Mouse (Mus musculus) heart, embryonic 12.5 days (tissue): ENCODE measurements around the gene Vps8. TPM values are rescaled to one million over a fixed set of nuclear protein-coding genes. Genes with fewer than 3 reads are reported as not detected.

Experiments used
- ATAC-seq: fragments of 200-750 bp; cut with Nextera tagmentation; 2 replicates; pipeline ENCODE4 v1.8.0; 2017; ENCODE audit warnings: moderate TSS enrichment, moderate library complexity; ENCODE audit not compliant: insufficient number of reproducible peaks, low FRiP score
- H3K27ac ChIP-seq: fragments of 300-500 bp; sonication (generic); 2 replicates; pipeline ENCODE4 v1.5.1; 2016; ENCODE audit warnings: mild to moderate bottlenecking, moderate library complexity; ENCODE audit not compliant: poor library complexity, severe bottlenecking
- H3K27me3 ChIP-seq: fragments of 300-500 bp; sonication (generic); replicated peaks from 2 replicates; pipeline ENCODE4 v1.6.1; 2016; ENCODE audit warnings: mild to moderate bottlenecking, moderate library complexity
- H3K36me3 ChIP-seq: fragments of 300-500 bp; sonication (generic); 2 replicates; pipeline ENCODE4 v1.6.1; 2016; ENCODE audit warnings: mild to moderate bottlenecking, moderate library complexity
- H3K4me1 ChIP-seq: fragments of 300-500 bp; sonication (generic); replicated peaks from 2 replicates; pipeline ENCODE4 v1.6.1; 2016; ENCODE audit warnings: mild to moderate bottlenecking
- H3K4me2 ChIP-seq: fragments of 300-500 bp; sonication (generic); 2 replicates; pipeline ENCODE4 v1.6.1; 2016; ENCODE audit warnings: mild to moderate bottlenecking, moderate library complexity
- H3K4me3 ChIP-seq: fragments of 300-500 bp; sonication (generic); 2 replicates; pipeline ENCODE4 v1.5.1; 2016; ENCODE audit warnings: mild to moderate bottlenecking
- H3K9ac ChIP-seq: fragments of 300-500 bp; sonication (generic); 2 replicates; pipeline ENCODE4 v1.6.1; 2016; ENCODE audit warnings: mild to moderate bottlenecking, moderate library complexity
- H3K9me3 ChIP-seq: fragments of 300-500 bp; sonication (generic); replicated peaks from 2 replicates; pipeline ENCODE4 v1.6.1; 2016; ENCODE audit warnings: mild to moderate bottlenecking, moderate library complexity
- WGBS: fragments of 180-500 bp; shearing (Covaris S2); methylation state at CpG from one replicate; pipeline ENCODE4 v1.1.7; 2016; 5-methylcytosine and 5-hydroxymethylcytosine counted together
- polyA plus RNA-seq: library from polyadenylated mRNA; unstranded; fragments of >200 nt; fragmentation: Nextera tagmentation; extraction: Ambion mirVana; gene quantifications from 2 replicates; pipeline ENCODE4 v1.2.1, GENCODE M21; 2016

The Vps8 gene
- polyA plus RNA-seq, 1 experiment from 2014 or later, result 29.2 TPM

- 93% methylated on average over 5 of the region's 5 CpGs for WGBS
- no peak overlapping the region for H3K4me2 ChIP-seq
- no peak overlapping the region for H3K27ac ChIP-seq
- H3K4me1 ChIP-seq, result peaks cover 59% of the 10 kb centered on the region
- peaks cover 9% of the 10 kb centered on the region for H3K9me3 ChIP-seq
- no peak for ATAC-seq
- H3K4me3 ChIP-seq, result no peak overlapping the region
- H3K36me3 ChIP-seq, result peaks cover 21% of the 10 kb centered on the region
- H3K9ac ChIP-seq, result no peak overlapping the region
- H3K27me3 ChIP-seq, result no peaks in the 10 kb centered on the region
These were observed 220.0 kb downstream of the Vps8 start for GRCm38 (mm10) chr16:21642906-21643305.

- no peak overlapping the region for H3K4me3 ChIP-seq
- 83% methylated on average over 2 of the region's 2 CpGs for WGBS
- H3K36me3 ChIP-seq, result peaks cover 25% of the 10 kb centered on the region
- H3K4me1 ChIP-seq, result peaks cover 59% of the 10 kb centered on the region
- no peak for ATAC-seq
- peak overlapping the region; percentile 17 for H3K4me2 ChIP-seq
- no peak overlapping the region for H3K27ac ChIP-seq
- H3K9ac ChIP-seq, result no peak overlapping the region
- peaks cover 9% of the 10 kb centered on the region for H3K9me3 ChIP-seq
- no peaks in the 10 kb centered on the region for H3K27me3 ChIP-seq
These were observed 220.7 kb downstream of the Vps8 start for GRCm38 (mm10) chr16:21643621-21644041.

GRCm38 (mm10) chr16:21644066-21644561, 221.2 kb downstream of the Vps8 start:
- peak; percentile 52; the same call in 1 of the 2 replicates for ATAC-seq
- H3K4me2 ChIP-seq, result peak overlapping the region; percentile 17
- peaks cover 59% of the 10 kb centered on the region for H3K4me1 ChIP-seq
- WGBS, result 34% methylated on average over 17 of the region's 17 CpGs
- H3K36me3 ChIP-seq, result peaks cover 25% of the 10 kb centered on the region
- H3K4me3 ChIP-seq, result no peak overlapping the region
- peaks cover 9% of the 10 kb centered on the region for H3K9me3 ChIP-seq
- no peak overlapping the region for H3K9ac ChIP-seq
- no peak overlapping the region for H3K27ac ChIP-seq
- no peaks in the 10 kb centered on the region for H3K27me3 ChIP-seq

- H3K36me3 ChIP-seq, result peaks cover 25% of the 10 kb centered on the region
- H3K4me3 ChIP-seq, result no peak overlapping the region
- H3K27ac ChIP-seq, result no peak overlapping the region
- H3K9ac ChIP-seq, result no peak overlapping the region
- no peaks in the 10 kb centered on the region for H3K27me3 ChIP-seq
- H3K4me2 ChIP-seq, result 0 out of 2 replicates have a peak overlapping the region, but pooled peaks have one; percentile 17
- H3K4me1 ChIP-seq, result peaks cover 59% of the 10 kb centered on the region
- ATAC-seq, result no peak
- 78% methylated on average over 3 of the region's 3 CpGs for WGBS
- peaks cover 9% of the 10 kb centered on the region for H3K9me3 ChIP-seq
These were observed 221.7 kb downstream of the Vps8 start for GRCm38 (mm10) chr16:21644574-21644973.

GRCm38 (mm10) chr16:21645915-21646314, 223.0 kb downstream of the Vps8 start:
- no peak overlapping the region for H3K27ac ChIP-seq
- peaks cover 56% of the 10 kb centered on the region for H3K4me1 ChIP-seq

GRCm38 (mm10) chr16:21646496-21646895, 223.6 kb downstream of the Vps8 start:
- H3K9ac ChIP-seq, result no peak overlapping the region
- H3K4me3 ChIP-seq, result no peak overlapping the region
- no peak for ATAC-seq
- no peaks in the 10 kb centered on the region for H3K27me3 ChIP-seq
- peaks cover 9% of the 10 kb centered on the region for H3K9me3 ChIP-seq
- peaks cover 31% of the 10 kb centered on the region for H3K36me3 ChIP-seq
- no peak overlapping the region for H3K27ac ChIP-seq
- H3K4me2 ChIP-seq, result no peak overlapping the region
- WGBS, result 66% methylated on average over 3 of the region's 3 CpGs
- H3K4me1 ChIP-seq, result peaks cover 50% of the 10 kb centered on the region

More at GRCm38 (mm10) chr16:21645915-21646314, 223.0 kb downstream of the Vps8 start:
- Histone ChIP-seq H3K9ac (no peak overlapping the region), H3K4me3 (no peak overlapping the region), H3K9me3 (peaks cover 9% of the 10 kb centered on the region), H3K27me3 (no peaks in the 10 kb centered on the region), H3K36me3 (peaks cover 26% of the 10 kb centered on the region), H3K4me2 (no peak overlapping the region)
- ATAC-seq, result no peak
- WGBS, result 66% methylated on average over 3 of the region's 3 CpGs

- no peak for ATAC-seq
- H3K4me1 ChIP-seq, result peaks cover 33% of the 10 kb centered on the region
- H3K4me3 ChIP-seq, result no peak overlapping the region
- H3K4me2 ChIP-seq, result no peak overlapping the region
- H3K27ac ChIP-seq, result no peak overlapping the region
- no peaks in the 10 kb centered on the region for H3K9me3 ChIP-seq
- peaks cover 33% of the 10 kb centered on the region for H3K36me3 ChIP-seq
- H3K27me3 ChIP-seq, result no peaks in the 10 kb centered on the region
- H3K9ac ChIP-seq, result no peak overlapping the region
- WGBS, result 63% methylated on average over 4 of the region's 4 CpGs
These were observed 225.9 kb downstream of the Vps8 start for GRCm38 (mm10) chr16:21648800-21649199.

GRCm38 (mm10) chr16:21650289-21650688, 227.4 kb downstream of the Vps8 start:
- 90% methylated on average over 3 of the region's 3 CpGs for WGBS
- H3K4me1 ChIP-seq, result peaks cover 26% of the 10 kb centered on the region
- H3K27ac ChIP-seq, result no peak overlapping the region
- no peak for ATAC-seq
- H3K36me3 ChIP-seq, result peaks cover 30% of the 10 kb centered on the region
- H3K9ac ChIP-seq, result no peak overlapping the region
- H3K27me3 ChIP-seq, result no peaks in the 10 kb centered on the region
- no peak overlapping the region for H3K4me3 ChIP-seq
- H3K4me2 ChIP-seq, result no peak overlapping the region
- no peaks in the 10 kb centered on the region for H3K9me3 ChIP-seq

GRCm38 (mm10) chr16:21651161-21651560, 228.2 kb downstream of the Vps8 start:
- Histone ChIP-seq H3K9me3 (no peaks in the 10 kb centered on the region), H3K4me1 (peaks cover 25% of the 10 kb centered on the region), H3K27ac (no peak overlapping the region), H3K27me3 (no peaks in the 10 kb centered on the region), H3K4me2 (no peak overlapping the region), H3K9ac (no peak overlapping the region), H3K36me3 (peaks cover 30% of the 10 kb centered on the region), H3K4me3 (no peak overlapping the region)
- no peak for ATAC-seq
- WGBS, result 76% methylated on average over 4 of the region's 4 CpGs

- H3K27me3 ChIP-seq, result no peaks in the 10 kb centered on the region
- H3K27ac ChIP-seq, result no peak overlapping the region
- H3K4me3 ChIP-seq, result no peak overlapping the region
- no peak overlapping the region for H3K9ac ChIP-seq
- 0 out of 2 replicates have a peak, but pooled peaks cover 6% of the 10 kb centered on the region for H3K9me3 ChIP-seq
- peaks cover 37% of the 10 kb centered on the region for H3K36me3 ChIP-seq
- ATAC-seq, result no peak
- peaks cover 15% of the 10 kb centered on the region for H3K4me1 ChIP-seq
- WGBS, result 77% methylated on average over 15 of the region's 15 CpGs
- no peak overlapping the region for H3K4me2 ChIP-seq
These were observed 230.2 kb downstream of the Vps8 start for GRCm38 (mm10) chr16:21653151-21653550.

- peaks cover 12% of the 10 kb centered on the region; the same call in 1 of the 2 replicates for H3K9me3 ChIP-seq
These were observed 231.5 kb downstream of the Vps8 start for GRCm38 (mm10) chr16:21654384-21654783.

GRCm38 (mm10) chr16:21655291-21655690, 232.4 kb downstream of the Vps8 start:
- ATAC-seq, result peak; percentile 29; the same call in 1 of the 2 replicates
- WGBS, result 31% methylated on average over 6 of the region's 6 CpGs
- Histone ChIP-seq H3K9me3 (peaks cover 14% of the 10 kb centered on the region; the same call in 1 of the 2 replicates), H3K4me1 (peaks cover 15% of the 10 kb centered on the region), H3K9ac (no peak overlapping the region), H3K36me3 (peaks cover 45% of the 10 kb centered on the region), H3K4me3 (no peak overlapping the region), H3K27me3 (no peaks in the 10 kb centered on the region), H3K4me2 (no peak overlapping the region), H3K27ac (no peak overlapping the region)

More at GRCm38 (mm10) chr16:21654384-21654783, 231.5 kb downstream of the Vps8 start:
- peaks cover 15% of the 10 kb centered on the region for H3K4me1 ChIP-seq
- no peak overlapping the region for H3K27ac ChIP-seq
- ATAC-seq, result no peak
- no peak overlapping the region for H3K4me2 ChIP-seq
- H3K36me3 ChIP-seq, result peaks cover 40% of the 10 kb centered on the region
- H3K9ac ChIP-seq, result no peak overlapping the region
- 84% methylated on average over 5 of the region's 5 CpGs for WGBS
- no peak overlapping the region for H3K4me3 ChIP-seq
- H3K27me3 ChIP-seq, result no peaks in the 10 kb centered on the region
